Mouse (Mus musculus) urinary bladder, adult 2 months (tissue): Measurements from ENCODE around the gene Lsp1. TPM values are rescaled to one million over a fixed set of nuclear protein-coding genes. Genes with fewer than 3 reads are reported as not detected.

Experiments
- DNase-seq: peaks from one replicate; pipeline ENCODE4 v3.0.0; 2022; ENCODE audit warnings: low spot score
- polyA plus RNA-seq: library from polyadenylated mRNA; depleted of rRNA; stranded (reverse); fragments of >200 nt; gene quantifications from 2 replicates; pipeline ENCODE4 v1.2.3, GENCODE M21; 2012; rRNA removed

Lsp1 gene
- polyA plus RNA-seq, result 379 and 420 TPM in 2 replicates

DNA sequence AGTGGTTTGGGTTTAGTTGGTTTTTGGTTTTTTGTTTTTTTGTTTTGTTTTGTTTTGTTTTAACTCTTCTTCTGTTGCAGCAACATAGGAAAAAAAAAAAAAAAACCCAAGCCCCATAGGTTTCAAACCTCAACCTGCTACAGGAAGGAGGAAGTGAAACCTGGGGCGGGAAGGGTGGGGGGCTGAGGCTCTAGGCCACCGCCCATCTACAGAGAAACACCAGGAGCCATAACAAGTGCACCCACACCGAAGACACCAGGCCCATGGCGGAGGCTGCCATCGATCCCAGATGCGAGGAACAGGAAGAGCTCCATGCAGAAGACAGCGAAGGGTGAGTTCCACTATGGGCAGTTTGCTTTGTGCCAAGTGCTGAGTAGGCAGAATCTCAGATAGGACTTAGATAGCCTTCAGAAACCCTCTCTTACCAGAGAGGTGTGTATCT lies at the start of gene Lsp1:
Lsp1 (plus strand) TSS at position 174 of the 442 bp plus-strand sequence.
- no peak for DNase-seq

DNA sequence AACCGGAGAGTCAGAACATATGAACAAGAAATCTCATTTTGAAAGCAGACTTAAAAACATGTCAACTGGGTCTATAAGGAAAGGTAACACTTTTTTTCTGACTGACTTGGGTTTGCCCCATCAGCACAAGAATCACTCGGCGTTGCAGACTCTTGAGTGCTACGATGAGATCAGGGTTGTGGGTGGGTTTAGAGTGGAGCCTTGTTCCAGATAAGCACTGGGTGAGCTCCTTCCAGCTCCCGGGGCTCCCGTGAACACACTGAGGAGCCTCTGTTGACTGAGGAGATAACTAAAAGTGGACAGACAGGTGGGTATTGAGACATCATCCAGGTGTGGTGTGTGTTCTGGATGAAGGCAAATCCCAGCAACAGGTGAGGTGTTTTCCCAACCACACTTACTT lies 47.3 kb upstream of the Lsp1 start:
- DNase-seq, result no peak

DNA sequence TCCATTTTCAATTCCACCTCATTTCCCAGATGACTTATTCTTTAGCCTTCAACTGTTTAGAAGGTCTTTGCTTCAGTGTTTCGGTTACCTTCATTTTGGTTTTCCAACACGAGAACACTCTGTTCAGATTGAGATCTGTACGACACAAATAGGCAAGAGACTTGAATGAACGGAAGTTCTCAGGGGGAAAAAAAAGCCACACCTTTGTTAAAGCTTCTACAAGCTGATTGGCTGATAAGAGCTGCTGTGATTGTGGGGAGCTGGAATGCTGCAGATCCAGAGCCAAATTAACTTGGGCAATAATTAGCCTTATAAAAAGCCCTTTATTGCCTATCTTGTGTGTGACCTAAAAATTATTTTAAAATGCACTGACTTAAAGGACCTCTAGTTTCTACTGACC lies 45.3 kb upstream of the Lsp1 start:
- no peak for DNase-seq

DNA sequence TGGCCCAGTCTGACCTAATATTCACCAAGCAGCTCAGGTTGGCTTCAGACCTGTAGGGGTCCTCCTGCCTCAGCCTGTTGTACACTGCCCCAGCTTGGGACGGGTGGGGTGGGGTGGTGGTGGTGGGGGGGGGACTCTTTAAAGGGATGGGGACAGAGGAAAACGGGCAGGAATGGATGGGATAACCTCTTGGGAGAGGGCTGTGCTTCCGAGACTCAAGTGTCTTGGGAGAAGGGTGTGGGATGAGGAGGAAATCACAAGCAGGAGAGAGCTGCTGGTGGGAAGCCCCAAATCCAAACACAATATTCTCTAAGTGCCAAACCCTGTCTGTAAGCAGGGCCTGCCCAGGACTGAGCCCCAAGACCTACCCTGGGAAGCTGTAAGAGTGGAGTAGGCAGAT lies 44.4 kb upstream of the Lsp1 start:
- DNase-seq, result no peak

DNA sequence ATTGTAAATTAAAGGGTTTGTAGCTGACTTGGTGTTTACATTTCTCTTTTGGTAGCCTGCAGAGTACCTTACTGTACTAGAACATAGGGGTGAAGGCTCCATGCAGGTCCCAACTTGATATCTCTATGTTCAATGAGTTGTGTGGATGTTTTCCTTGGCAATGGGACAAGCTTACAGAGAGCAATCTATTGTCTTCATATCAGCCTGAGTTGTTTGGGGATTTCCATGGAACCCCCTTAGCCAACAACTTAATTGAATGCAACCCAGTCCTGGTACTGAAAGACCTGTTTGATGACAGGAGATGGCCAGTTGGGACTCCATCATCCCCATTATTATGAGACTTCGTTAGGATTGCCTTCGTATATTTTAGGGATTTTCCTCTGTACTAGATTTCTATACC lies 42.6 kb upstream of the Lsp1 start:
- DNase-seq, result no peak

DNA sequence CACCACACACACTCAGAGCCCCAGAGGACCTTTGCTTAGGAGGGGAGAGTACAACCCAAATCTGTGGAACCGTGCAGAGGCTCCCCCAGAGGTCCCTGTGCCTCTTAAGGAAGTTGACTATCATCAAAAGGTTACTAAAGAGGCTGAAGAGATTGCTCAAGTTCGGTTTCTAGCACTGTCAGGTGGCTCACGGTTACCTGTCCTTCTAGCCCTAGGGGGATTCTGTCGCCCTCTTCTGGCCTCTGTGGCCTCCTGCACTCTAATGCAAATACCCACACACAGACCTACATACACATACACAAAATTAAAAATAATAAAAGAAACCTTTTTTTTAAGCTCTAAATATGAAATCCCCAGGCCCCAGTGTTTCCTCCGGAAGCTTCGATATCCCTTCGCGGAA lies 41.9 kb upstream of the Lsp1 start:
- DNase-seq, result no peak

DNA sequence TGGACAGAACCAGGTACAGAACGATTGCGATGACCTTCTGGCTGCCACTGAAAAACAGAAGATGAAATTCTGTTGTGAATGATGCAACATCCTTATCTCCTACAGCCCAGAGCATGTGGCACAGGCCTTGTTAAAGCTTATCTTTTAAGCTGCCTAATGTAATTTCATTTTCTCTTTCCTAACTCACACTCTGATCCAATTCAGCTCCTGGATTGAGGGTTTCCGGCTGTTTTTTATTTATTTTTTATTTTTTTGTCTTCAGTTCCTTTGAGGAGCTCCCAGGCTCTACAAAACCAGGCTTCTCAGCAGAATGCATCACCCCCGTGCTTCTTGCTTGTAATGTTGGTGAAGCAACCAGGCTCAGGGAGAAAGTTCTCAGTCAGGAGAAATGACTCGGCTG lies 40.7 kb upstream of the Lsp1 start:
- no peak for DNase-seq

DNA sequence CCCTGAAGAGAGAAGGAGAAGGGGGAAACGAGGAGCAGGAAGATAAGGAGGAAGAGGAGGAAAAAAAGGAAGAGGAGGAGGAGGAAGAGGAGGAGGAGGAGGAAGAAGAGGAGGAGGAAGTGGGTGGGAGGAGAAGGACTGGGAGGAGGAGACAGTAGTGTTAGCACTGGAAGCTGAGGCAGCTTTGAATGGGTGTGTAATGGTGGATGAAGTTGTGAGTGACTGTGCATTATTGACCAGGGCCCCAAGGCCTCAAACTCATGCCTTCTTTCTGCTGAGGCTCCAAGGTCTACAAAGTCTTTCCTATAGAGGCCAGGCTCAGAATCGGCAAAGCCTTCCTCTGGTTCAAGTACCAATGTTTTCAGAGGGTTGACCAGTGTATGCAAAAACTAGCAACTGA lies 38.8 kb upstream of the Lsp1 start:
- DNase-seq, result no peak

DNA sequence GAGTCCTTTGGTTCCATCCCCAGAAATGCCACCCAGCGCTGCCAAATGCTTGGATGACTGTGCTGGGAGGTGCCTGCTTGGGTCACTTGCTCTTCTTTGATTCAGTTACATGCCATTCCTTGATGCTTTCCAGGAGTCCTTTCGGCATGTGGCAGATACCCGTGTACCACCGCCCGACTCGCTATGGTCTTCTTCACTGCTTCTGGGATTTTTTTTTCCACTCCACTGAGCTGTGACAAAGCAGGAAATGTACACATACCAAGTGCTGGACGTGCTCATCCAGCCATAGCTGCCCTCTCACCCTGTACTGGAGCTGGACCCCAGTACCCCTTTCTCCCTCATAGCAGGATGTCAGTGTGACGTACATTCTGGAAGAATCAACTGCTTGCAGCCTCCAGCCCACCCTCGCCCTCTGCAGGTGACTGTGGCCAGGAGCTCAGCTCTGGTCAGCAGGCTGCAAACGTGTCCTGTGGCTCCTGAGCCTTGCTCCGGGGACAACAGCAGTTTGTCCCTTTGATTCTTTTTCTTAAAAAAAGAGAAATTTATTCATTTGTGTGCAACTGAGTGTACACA lies 34.9 kb upstream of the Lsp1 start:
- no peak for DNase-seq

DNA sequence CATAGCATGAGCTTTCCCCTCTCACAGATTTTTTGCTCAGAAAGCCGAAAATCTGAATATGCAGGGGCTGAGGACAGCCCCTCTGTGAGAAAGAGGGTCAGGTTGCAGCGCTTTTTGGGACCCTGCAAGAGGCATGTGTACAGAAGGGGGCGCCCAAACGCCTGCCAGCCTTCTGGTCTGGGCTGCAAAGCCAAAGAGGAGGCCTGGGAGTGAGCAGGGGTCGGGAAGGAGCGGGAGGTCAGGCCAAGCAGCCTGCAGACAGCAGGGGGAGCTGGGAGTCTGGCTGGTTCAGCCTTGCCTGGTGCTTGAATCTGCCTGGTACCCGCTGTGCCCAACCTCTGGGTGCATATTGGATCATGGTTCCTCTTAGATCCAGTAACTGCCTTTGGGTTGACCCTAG lies 32.4 kb upstream of the Lsp1 start:
- DNase-seq, result peak; percentile 35

DNA sequence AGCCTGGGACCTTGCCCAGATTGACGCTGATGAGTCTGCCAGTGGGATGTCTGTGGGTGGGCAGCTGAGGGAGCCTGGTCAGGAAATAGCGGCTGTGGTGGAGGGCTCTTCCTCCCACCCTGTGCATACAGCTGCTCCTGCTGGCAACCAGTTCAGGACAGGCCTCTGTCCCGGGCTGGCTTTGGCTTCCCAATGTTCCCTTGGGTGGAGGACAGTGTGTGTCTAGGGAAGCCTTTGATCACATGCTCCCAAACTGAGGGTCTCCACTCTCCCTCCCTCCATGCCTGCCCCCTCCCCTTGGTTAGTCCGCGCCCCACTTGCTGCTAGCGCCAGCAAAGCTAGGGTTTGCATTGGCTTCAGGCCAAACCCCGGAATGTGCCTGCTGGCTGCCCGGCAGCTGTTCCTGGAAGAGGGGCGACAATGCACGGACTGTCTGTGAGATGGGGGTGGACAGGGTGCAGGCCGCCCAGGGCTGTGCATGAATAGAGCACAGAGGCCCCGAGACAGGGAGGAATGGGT lies 30.4 kb upstream of the Lsp1 start:
- DNase-seq, result peak; percentile 41

DNA sequence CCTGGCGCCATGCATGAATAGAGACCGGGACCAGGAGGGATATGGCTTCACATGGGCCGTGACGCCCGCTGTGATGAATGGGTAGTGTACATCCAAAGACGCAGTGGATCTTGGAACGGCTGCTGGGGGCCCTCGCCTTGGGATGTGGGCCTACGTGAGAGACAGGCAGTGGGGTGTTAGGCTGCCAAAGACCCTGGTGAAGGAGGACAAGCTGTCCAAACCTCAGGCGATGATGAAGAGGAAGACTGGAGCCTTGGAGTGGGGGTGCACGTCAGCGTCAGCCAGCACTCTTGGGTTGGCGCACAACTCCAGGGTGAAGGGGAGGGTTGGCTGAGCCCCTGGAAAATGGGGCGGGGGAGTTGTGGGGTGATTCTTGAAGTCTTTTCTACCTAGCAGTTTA lies 29.5 kb upstream of the Lsp1 start:
- no peak for DNase-seq

DNA sequence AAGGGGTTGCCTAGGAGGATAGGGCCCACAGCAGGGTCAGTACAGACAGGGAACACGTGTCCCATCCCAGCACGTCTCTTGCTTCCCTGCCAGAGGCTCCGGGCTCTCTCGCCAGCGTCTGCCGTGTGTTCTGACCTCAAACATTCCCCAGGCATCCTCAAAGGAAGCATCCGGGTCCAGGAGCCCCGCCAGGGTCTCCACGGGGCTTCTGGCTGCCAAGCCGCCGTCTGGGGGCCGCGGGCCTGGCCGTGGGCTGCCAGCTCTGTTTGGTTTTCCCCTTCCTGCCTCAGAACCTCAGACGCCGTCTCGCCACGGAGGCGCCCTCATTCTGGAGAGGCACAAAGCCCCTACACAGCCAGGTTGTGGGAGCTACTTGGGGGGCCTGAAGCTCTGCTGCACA lies 27.0 kb upstream of the Lsp1 start:
- peak; percentile 36 for DNase-seq

DNA sequence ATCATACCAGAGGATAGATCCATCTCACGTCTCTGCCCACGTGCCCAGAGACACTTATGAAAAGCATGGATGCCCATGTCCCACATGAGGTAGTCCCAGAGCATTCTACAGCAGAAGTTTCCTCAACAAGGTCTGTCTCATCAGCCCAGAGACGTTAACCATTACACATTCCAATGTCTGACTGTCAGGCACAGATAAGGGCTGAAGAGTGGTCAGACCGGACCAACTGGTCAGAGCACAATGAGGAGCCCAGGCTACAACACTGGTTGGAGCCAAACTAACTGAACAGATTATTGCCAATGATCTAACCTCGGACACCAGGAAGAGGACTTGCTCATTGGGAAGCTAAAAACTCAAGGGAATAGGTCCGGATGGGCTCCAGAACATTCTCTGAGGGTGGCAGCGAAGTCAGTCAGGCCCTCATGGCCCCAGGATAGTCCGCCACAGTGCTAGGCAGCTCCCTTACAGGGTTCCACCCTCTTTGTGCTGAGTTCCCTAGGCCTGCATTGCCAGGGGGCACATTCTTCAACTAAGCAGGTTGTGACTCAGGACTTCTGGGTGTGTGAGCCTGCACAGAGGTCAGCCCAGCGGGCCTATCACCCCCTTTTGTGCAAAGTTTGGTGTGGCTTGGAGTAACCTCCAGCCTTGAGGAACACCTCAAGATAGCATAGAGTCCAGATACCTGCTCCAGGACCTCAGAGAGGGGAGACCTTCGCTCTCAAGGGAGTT lies 26.3 kb upstream of the Lsp1 start, which contains the start of gene Syt8:
Syt8 (plus strand) TSS at position 714 of the 729 bp plus-strand sequence.
- peak; percentile 56 for DNase-seq

DNA sequence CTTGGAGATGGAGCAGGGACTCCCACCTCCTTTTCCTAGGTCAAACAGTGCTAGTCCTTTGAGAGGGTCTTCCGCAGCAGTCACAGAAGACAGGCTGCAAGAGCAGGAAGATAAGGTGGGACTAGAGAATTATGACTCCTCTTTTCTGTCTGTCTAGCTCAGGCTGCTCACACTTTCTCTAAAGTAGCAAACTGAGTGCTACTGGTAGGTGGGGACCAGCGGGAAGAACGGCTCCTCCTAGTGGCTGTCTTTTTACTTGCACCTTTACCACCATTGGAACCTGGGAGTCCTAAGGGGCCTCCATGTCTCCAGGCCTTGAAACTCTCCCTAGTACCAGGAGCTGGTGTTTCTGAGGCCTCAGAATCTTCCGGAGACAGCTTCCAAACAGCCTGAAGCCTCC lies 25.1 kb upstream of the Lsp1 start:
- DNase-seq, result no peak

DNA sequence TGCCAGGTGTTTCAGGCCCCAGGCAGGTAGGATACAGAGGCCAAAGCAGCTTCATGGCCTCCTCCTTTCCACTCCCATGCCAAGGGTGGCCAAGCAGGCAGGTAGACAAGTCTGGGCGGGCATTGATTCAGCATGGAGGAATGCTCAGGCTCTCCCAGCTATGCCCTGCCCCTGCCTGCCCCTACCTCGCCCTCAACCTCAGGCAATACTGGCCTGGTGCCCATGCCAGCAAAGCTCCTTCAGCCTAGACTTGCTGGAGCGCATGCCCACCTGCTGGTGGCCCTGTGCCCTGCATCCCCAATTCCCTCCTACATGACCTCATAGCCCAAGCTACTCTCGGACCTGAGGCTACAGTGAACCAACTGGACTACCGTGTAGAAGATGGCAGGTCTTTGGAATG lies 23.3 kb upstream of the Lsp1 start:
- DNase-seq, result peak; percentile 65

DNA sequence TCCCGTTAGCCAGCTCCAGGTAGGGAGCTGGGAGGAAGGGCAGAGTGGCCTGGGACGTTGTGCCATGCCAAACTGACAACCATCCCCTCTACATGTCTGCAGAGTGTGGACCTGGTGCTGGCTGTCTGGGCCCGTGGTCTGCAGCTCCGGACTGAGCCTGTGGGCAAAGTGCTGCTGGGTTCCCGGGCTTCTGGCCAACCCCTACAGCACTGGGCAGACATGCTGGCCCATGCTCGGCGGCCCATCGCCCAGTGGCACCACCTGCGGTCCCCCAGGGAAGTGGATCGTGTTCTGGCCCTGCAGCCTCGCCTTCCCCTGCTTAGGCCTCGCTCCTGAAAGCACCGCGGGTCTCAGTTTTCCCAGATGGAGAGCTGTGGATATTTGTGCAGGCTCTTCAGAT lies 20.6 kb upstream of the Lsp1 start:
- DNase-seq, result no peak

DNA sequence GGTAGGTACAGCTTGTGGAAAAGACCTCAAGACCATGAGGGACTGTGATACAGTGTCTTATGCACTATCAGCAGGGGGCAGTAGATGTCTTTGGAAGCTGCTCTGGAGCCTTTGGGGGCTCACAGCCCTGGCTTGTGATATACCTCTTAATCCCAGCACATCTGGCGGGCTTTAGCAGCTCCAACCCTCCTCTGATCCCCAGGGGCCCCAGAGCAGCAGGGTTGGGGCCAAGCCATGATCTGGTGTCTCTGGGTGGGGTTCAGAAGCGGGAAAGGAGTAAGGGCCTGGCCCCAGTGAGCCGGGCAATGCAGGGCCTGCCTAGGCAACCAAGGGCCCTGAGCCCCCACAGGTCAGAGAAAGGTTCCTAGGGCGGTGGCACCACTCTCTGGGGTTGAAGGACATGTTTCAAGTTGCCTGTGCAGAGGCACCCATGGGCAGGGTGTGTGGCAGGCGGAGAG lies 19.9 kb upstream of the Lsp1 start:
- DNase-seq, result no peak

DNA sequence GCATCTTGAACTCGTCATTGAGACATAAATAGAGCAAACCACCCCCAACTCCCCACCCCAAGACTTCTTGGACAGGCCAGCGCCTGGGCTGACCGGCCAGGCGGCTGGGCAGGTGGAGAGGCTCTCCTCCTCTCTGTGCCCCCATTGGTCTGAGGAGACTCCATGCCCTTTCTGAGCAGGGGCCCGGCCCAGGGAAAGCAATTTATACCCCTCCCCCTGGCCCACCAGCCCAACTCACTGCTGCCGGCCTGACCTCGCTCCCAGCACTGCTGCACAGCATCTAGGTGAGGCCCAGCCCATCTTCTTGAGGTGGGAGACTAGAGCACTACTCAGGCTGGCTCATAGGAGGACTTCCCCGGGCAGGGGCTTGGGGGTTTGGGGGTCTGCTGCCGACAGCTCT lies 19.0 kb upstream of the Lsp1 start, which contains the start of gene Tnni2:
Tnni2 (plus strand) TSS at position 224 of the 400 bp plus-strand sequence.
- no peak for DNase-seq

DNA sequence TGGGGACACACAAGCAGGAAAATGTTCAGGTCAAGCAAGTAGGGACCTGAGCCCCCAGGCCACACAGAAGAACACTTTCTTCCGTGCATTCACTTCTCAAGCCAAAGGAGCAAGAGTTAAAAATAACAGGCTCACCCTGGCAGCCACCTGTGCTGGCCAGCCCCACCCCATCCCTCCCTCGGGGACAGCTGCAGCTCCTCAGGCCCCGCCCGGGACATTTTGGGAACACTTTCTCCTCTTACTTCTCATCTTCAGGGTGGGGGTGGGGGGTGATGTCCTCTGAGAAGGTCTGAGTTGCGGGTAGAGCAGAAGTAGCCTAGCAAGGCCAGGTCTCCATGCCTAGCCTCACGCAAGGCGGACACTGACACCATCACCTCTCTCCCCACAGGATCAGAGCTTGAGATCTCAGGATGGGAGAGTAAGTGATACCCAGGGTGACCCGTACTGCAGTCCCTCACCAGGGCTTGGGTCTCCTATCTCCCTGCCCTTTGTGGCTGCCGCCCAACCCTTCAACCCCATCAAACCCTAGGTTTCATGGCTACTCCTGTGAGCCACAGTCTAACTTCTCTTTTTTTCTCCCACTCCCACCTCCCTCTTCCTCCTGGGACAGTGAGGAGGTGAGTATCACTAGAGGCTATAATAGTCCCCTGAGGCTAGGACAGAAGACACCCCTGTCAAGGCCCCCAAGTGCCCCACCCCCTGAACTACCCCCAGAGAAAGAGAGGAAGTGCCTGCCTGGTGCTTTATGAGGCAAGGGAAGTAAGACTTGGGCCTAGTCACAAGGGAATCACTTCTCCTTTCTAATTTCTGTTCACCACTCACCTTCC lies 18.3 kb upstream of the Lsp1 start:
- DNase-seq, result no peak

DNA sequence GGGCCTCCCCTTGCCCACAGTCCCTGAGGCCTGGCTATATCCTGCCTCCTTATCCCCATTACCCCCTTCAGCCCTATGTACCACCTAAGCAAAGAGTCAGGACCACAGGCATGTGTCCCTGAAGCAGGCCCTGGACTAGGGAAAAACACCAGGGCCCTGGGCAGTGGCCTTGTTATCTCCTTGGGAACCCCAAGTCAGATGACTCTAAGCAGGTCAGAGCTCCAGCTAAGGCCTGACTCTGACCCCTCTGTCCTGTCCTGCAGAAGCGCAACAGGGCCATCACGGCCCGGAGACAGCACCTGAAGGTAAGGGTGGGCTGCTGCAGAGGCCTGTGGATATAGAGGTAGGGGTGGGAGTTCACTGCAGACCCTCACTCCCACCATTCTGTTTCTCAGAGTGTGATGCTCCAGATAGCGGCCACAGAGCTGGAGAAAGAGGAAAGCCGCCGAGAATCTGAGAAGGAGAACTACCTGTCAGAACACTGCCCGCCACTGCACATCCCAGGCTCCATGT lies 17.6 kb upstream of the Lsp1 start:
- DNase-seq, result no peak

DNA sequence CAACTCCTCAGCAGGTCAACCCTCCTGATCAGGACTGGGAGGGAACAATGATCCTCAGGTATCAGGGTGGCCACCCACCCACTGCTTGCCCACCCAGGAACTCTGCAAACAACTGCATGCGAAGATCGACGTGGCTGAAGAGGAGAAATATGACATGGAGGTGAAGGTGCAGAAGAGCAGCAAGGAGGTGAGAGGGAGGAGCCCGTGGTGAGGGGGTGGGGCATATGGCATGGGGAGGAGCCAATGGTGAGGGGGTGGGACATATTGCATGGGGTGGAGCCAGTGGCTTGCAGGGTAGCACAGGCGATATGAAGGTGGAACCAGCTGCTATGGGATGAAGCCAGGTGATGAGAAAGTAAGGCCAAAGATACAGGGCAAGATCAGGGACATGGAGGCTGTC lies 17.1 kb upstream of the Lsp1 start:
- DNase-seq, result no peak
